Mouse (Mus musculus) intestine, embryonic 15.5 days (tissue): ENCODE measurements at regions not wholly inside any gene's neighbourhood (a gene's known extent, or its start where the extent isn't known, plus 50 kb on each side); places are given as distances from the start of the nearest gene placed in this dataset.
"Not testable (repeated sequence)": the region's sequence is repeated elsewhere in the genome, so short reads cannot be mapped to it uniquely, and the experiment has no call there.

Source experiments
- ATAC-seq: fragments of 200-750 bp; cut with Nextera tagmentation; 2 replicates; pipeline ENCODE4 v1.8.0; 2017; ENCODE audit warnings: moderate TSS enrichment, moderate library complexity
- H3K27ac ChIP-seq: fragments of 300-500 bp; sonication (generic); 2 replicates; pipeline ENCODE4 v1.5.1; 2015; ENCODE audit warnings: mild to moderate bottlenecking, inconsistent platforms
- H3K27me3 ChIP-seq: fragments of 300-500 bp; sonication (generic); replicated peaks from 2 replicates; pipeline ENCODE4 v1.6.1; 2015; ENCODE audit warnings: inconsistent platforms
- H3K36me3 ChIP-seq: fragments of 300-500 bp; sonication (generic); 2 replicates; pipeline ENCODE4 v1.6.1; 2015; ENCODE audit warnings: inconsistent platforms
- H3K4me1 ChIP-seq: fragments of 300-500 bp; sonication (generic); replicated peaks from 2 replicates; pipeline ENCODE4 v1.6.1; 2015; ENCODE audit warnings: inconsistent platforms
- H3K4me2 ChIP-seq: fragments of 300-500 bp; sonication (generic); replicated peaks from 2 replicates; pipeline ENCODE4 v1.6.1; 2015; ENCODE audit warnings: mild to moderate bottlenecking, inconsistent platforms
- H3K4me3 ChIP-seq: fragments of 300-500 bp; sonication (generic); replicated peaks from 2 replicates; pipeline ENCODE4 v1.5.1; 2015; ENCODE audit warnings: inconsistent platforms
- H3K9ac ChIP-seq: fragments of 300-500 bp; sonication (generic); 2 replicates; pipeline ENCODE4 v1.6.1; 2015; ENCODE audit warnings: inconsistent platforms
- H3K9me3 ChIP-seq: fragments of 300-500 bp; sonication (generic); 2 replicates; pipeline ENCODE4 v1.6.1; 2016; ENCODE audit warnings: inconsistent platforms
- WGBS: fragments of 180-500 bp; shearing (Covaris S2); methylation state at CpG from one replicate; pipeline ENCODE4 v1.1.7; 2015; 5-methylcytosine and 5-hydroxymethylcytosine counted together

GRCm38 (mm10) chr6:70314667-70315066 is 477.4 kb downstream of the Rpia start:
- H3K4me2 ChIP-seq, H3K4me1 ChIP-seq, ATAC-seq, H3K9me3 ChIP-seq, H3K9ac ChIP-seq, H3K4me3 ChIP-seq, H3K27me3 ChIP-seq, H3K36me3 ChIP-seq, H3K27ac ChIP-seq: not testable (repeated sequence)
- 55% methylated on average over 2 of the region's 2 CpGs for WGBS

- H3K27ac ChIP-seq, H3K9me3 ChIP-seq, ATAC-seq, H3K27me3 ChIP-seq, H3K9ac ChIP-seq, H3K4me2 ChIP-seq, H3K4me1 ChIP-seq, H3K36me3 ChIP-seq, H3K4me3 ChIP-seq: not testable (repeated sequence)
Measured at GRCm38 (mm10) chr6:70301100-70301499, 490.9 kb downstream of the Rpia start.

GRCm38 (mm10) chr6:70260227-70260626 is 531.8 kb downstream of the Rpia start:
- H3K4me1 ChIP-seq, H3K9me3 ChIP-seq, H3K9ac ChIP-seq, H3K27ac ChIP-seq, H3K36me3 ChIP-seq, H3K27me3 ChIP-seq, ATAC-seq, H3K4me2 ChIP-seq, H3K4me3 ChIP-seq: not testable (repeated sequence)
- 87% methylated on average over 3 of the region's 3 CpGs for WGBS

GRCm38 (mm10) chr6:70240167-70240566 is 551.9 kb downstream of the Rpia start:
- H3K4me1 ChIP-seq, H3K27ac ChIP-seq, H3K27me3 ChIP-seq, H3K9ac ChIP-seq, H3K4me3 ChIP-seq, H3K9me3 ChIP-seq, H3K36me3 ChIP-seq, H3K4me2 ChIP-seq, ATAC-seq: not testable (repeated sequence)
- WGBS = no CpG with 5 or more reads among the region's 1 CpGs

GRCm38 (mm10) chr6:70227166-70227565 is 564.9 kb downstream of the Rpia start:
- no peaks in the 10 kb centered on the region for H3K4me1 ChIP-seq
- H3K4me2 ChIP-seq = no peak overlapping the region
- H3K9me3 ChIP-seq = no peaks in the 10 kb centered on the region
- no peak for ATAC-seq
- H3K9ac ChIP-seq = no peak overlapping the region
- no peaks in the 10 kb centered on the region for H3K27me3 ChIP-seq
- H3K27ac ChIP-seq = no peak overlapping the region
- H3K4me3 ChIP-seq = no peak overlapping the region
- no peaks in the 10 kb centered on the region for H3K36me3 ChIP-seq
- 40% methylated on average over 4 of the region's 4 CpGs for WGBS

- not testable (repeated sequence) for H3K27ac ChIP-seq, H3K36me3 ChIP-seq, H3K4me1 ChIP-seq, H3K9ac ChIP-seq, H3K9me3 ChIP-seq, H3K27me3 ChIP-seq, H3K4me2 ChIP-seq, H3K4me3 ChIP-seq
- ATAC-seq = peak; percentile 65; the same call in 1 of the 2 replicates
- WGBS = 44% methylated on average over 2 of the region's 2 CpGs
Measured at GRCm38 (mm10) chr6:70216632-70217031, 575.4 kb downstream of the Rpia start.

- H3K36me3 ChIP-seq, H3K9ac ChIP-seq, H3K4me2 ChIP-seq, H3K4me1 ChIP-seq, H3K27ac ChIP-seq, H3K27me3 ChIP-seq, H3K4me3 ChIP-seq, H3K9me3 ChIP-seq: not testable (repeated sequence)
- peak; percentile 77; the same call in 1 of the 2 replicates for ATAC-seq
- 44% methylated on average over 3 of the region's 3 CpGs for WGBS
Measured at GRCm38 (mm10) chr6:70215781-70216180, 576.3 kb downstream of the Rpia start.
